Mouse (Mus musculus) limb, embryonic 11.5 days (tissue): ENCODE results near the gene Slc26a11. TPM values are rescaled to one million over a fixed set of nuclear protein-coding genes. Genes with fewer than 3 reads are reported as not detected.
"Not testable (repeated sequence)": the region's sequence is repeated elsewhere in the genome, so short reads cannot be mapped to it uniquely, and the experiment has no call there.

Experiments used
- ATAC-seq: fragments of 200-750 bp; cut with Nextera tagmentation; 2 replicates; pipeline ENCODE4 v1.8.0; 2017; ENCODE audit warnings: low read depth; ENCODE audit not compliant: insufficient number of reproducible peaks, low FRiP score, low TSS enrichment
- DNase-seq: peaks from one replicate; pipeline ENCODE4 v3.0.0-alpha.2; 2015; ENCODE audit warnings: low spot score
- H3K27ac ChIP-seq: fragments of 300-500 bp; sonication (generic); replicated peaks from 2 replicates; pipeline ENCODE4 v1.5.1; 2014; ENCODE audit warnings: low read depth, mild to moderate bottlenecking, low read length
- H3K27me3 ChIP-seq: fragments of 300-500 bp; sonication (generic); 2 replicates; pipeline ENCODE4 v1.6.1; 2014; ENCODE audit warnings: mild to moderate bottlenecking, low read length, mixed read lengths; ENCODE audit not compliant: control insufficient read depth, insufficient read depth
- H3K36me3 ChIP-seq: fragments of 300-500 bp; sonication (generic); 2 replicates; pipeline ENCODE4 v1.6.1; 2014; ENCODE audit warnings: mild to moderate bottlenecking, low read length, moderate library complexity, mixed read lengths; ENCODE audit not compliant: control insufficient read depth, insufficient read depth
- H3K4me1 ChIP-seq: fragments of 300-500 bp; sonication (generic); 2 replicates; pipeline ENCODE4 v1.6.1; 2014; ENCODE audit warnings: low read length, mixed read lengths; ENCODE audit not compliant: control insufficient read depth, insufficient read depth
- H3K4me2 ChIP-seq: fragments of 300-500 bp; sonication (generic); 2 replicates; pipeline ENCODE4 v1.6.1; 2014; ENCODE audit warnings: low read depth, mild to moderate bottlenecking, moderate library complexity; ENCODE audit not compliant: severe bottlenecking
- H3K4me3 ChIP-seq: fragments of 300-500 bp; sonication (generic); 2 replicates; pipeline ENCODE4 v1.5.1; 2014; ENCODE audit warnings: low read depth, low read length
- H3K9ac ChIP-seq: fragments of 300-500 bp; sonication (generic); 2 replicates; pipeline ENCODE4 v1.6.1; 2014; ENCODE audit warnings: mild to moderate bottlenecking, low read length
- H3K9me3 ChIP-seq: fragments of 300-500 bp; sonication (generic); 2 replicates; pipeline ENCODE4 v1.6.1; 2016; ENCODE audit warnings: low read length; ENCODE audit not compliant: control insufficient read depth
- WGBS: fragments of 180-500 bp; shearing (Covaris S2); extraction: QIAGEN DNeasy Blood & Tissue Kit; methylation state at CpG from one replicate; pipeline ENCODE4 v1.1.7; 2014; 5-methylcytosine and 5-hydroxymethylcytosine counted together
- polyA plus RNA-seq: library from polyadenylated mRNA; unstranded; fragments of >200 nt; fragmentation: Nextera tagmentation; extraction: Ambion mirVana; gene quantifications from 2 replicates; pipeline ENCODE4 v1.2.1, GENCODE M21; 2014

Slc26a11 gene
- polyA plus RNA-seq, 1 experiment from 2014 or later: 7.4 TPM

DNA sequence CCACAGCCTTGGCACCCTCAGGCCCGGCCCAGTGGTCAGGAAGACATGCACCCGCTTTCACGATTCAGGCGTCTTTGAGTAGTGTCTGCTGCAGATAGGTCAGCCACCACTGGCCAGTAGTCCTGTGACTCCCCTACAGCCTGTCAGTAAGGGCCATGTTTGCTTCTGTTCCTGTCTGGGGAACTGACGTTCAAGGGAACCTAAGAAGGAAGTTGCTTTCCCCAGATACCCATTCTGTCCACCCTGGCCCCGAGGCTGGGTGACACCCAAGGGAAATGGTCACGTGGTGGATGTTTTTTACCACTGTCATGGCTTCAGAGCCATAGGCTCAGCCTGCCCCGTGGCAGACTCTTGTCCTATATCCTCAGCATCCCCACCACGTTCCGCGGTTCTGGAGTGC is 22.0 kb downstream of the Slc26a11 start:
- no peak for DNase-seq
- Histone ChIP-seq H3K4me3 (no peak overlapping the region), H3K27me3 (no peaks in the 10 kb centered on the region), H3K4me1 (peaks cover 2% of the 10 kb centered on the region; the same call in 1 of the 2 replicates), H3K27ac (no peak overlapping the region), H3K4me2 (no peak overlapping the region), H3K9me3 (no peaks in the 10 kb centered on the region), H3K9ac (no peak overlapping the region), H3K36me3 (0 out of 2 replicates have a peak, but pooled peaks cover 2% of the 10 kb centered on the region)
- ATAC-seq: no peak
- WGBS: 95% methylated on average over 11 of the region's 11 CpGs

DNA sequence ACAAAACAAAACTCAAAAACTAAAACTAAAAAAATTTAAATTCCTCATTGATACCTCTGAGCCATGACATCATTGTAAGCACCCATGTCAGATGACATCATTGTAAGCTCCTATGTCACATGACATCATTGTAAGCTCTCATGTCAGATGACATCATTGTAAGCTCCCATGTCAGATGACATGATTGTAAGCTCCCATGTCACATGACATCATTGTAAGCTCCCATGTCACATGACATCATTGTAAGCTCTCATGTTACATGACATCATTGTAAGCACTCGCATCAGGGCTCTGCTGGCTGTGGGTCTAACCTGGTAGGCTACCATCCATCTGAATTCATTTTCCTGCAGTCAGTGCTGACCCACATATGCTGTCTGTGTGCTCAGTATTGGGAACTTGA is 23.2 kb downstream of the Slc26a11 start:
- no peak overlapping the region for H3K27ac ChIP-seq
- 88% methylated on average over 1 of the region's 1 CpGs for WGBS
- no peak overlapping the region for H3K4me2 ChIP-seq
- 0 out of 2 replicates have a peak, but pooled peaks cover 2% of the 10 kb centered on the region for H3K36me3 ChIP-seq
- no peak overlapping the region for H3K4me3 ChIP-seq
- H3K9ac ChIP-seq: no peak overlapping the region
- ATAC-seq: no peak
- DNase-seq: no peak
- peaks cover 2% of the 10 kb centered on the region; the same call in 1 of the 2 replicates for H3K4me1 ChIP-seq
- H3K27me3 ChIP-seq: no peaks in the 10 kb centered on the region
- H3K9me3 ChIP-seq: no peaks in the 10 kb centered on the region

DNA sequence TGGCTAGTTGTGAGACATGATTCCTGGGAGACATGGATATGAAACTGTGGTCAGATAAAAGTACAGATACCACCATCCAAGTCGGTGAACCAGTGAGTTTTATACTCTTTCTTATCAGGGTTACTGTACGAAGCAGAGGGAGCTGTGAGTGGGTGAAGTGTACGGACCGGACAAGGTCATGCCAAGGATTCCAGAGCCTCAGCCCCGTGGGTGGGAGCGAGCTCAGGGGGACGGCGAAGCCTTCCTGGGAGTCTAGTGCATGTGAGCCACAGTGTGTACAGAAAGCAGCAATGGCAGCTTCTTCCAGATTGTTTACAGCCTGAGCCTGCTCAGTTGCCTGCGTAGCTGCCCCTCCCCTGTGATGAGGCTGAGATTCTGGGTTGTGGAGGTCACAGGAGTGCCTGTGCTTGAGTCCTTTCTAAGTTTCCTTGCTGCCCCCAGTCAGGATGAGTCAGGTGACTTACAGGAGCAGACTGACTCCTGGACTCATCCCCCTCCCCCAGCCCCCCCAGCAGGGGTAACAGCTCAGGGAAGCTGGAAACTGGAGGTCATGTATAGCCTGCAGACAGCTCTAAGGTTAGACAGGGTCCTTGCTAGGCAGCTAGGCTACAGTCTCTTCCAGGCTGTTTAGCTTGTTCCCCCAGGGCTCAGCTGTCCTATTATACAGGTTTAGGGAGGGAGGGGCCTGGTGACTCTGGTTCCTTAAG is 26.4 kb downstream of the Slc26a11 start:
- no peaks in the 10 kb centered on the region for H3K9me3 ChIP-seq
- 0 out of 2 replicates have a peak, but pooled peaks cover 2% of the 10 kb centered on the region for H3K36me3 ChIP-seq
- no peak overlapping the region for H3K4me2 ChIP-seq
- no peak overlapping the region for H3K4me3 ChIP-seq
- no peaks in the 10 kb centered on the region for H3K27me3 ChIP-seq
- ATAC-seq (no peak), DNase-seq (no peak)
- H3K4me1 ChIP-seq: no peaks in the 10 kb centered on the region
- 78% methylated on average over 9 of the region's 9 CpGs for WGBS
- H3K27ac ChIP-seq: no peak overlapping the region
- no peak overlapping the region for H3K9ac ChIP-seq

DNA sequence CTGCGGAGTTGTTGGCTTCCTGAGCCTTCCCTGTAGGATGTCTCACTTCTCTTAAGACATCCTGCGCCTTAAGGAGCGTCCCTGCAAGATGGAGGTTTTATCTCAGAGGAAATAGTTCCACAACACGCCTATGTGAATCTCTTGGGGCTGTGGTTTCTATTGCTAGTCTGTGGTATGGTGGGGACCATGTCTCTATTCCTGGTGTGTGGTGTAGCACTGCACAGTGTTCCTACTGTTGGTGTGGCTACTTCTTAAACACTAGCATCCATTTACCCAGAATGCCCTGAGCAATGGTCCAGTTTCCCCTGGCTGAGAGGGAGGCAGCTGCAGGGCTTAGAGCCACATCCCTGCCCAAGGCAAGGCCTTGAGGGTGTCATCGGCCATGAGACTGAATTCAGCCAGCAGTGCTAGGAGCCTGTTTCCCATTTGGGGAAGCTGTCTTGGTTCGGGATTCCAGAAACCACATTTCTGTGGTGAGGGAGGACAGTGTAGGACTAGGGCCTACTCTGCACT is 27.0 kb downstream of the Slc26a11 start:
- Histone ChIP-seq H3K36me3 (no peaks in the 10 kb centered on the region), H3K4me3 (no peak overlapping the region), H3K27ac (no peak overlapping the region), H3K4me2 (no peak overlapping the region), H3K9me3 (no peaks in the 10 kb centered on the region), H3K4me1 (no peaks in the 10 kb centered on the region), H3K27me3 (no peaks in the 10 kb centered on the region), H3K9ac (no peak overlapping the region)
- DNase-seq (no peak), ATAC-seq (no peak)
- WGBS: 83% methylated on average over 6 of the region's 6 CpGs

DNA sequence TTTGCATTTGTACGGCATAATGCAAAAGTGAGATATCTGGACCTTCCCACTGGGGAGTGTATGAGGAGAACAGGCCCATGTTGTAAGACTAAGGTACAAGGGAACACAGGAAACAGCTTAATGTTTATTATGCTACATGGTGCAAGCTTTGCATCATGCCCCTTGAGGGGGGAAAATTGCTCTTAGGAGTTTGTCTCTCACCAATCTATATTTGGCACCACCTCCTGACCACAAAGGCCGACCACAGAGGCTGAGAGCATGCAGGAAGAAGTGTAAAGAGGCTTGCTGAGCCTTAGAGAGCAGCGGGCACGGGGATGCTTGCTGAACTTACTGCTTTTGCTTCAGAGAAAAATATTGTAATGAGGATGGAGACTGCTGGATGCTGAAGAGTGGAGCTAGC is 29.5 kb downstream of the Slc26a11 start:
- ATAC-seq: no peak
- no peak overlapping the region for H3K4me3 ChIP-seq
- H3K36me3 ChIP-seq: no peaks in the 10 kb centered on the region
- H3K27ac ChIP-seq: no peak overlapping the region
- H3K4me1 ChIP-seq: 0 out of 2 replicates have a peak, but pooled peaks cover 4% of the 10 kb centered on the region
- DNase-seq: no peak
- WGBS: 90% methylated on average over 4 of the region's 4 CpGs
- no peak overlapping the region for H3K4me2 ChIP-seq
- H3K9me3 ChIP-seq: no peaks in the 10 kb centered on the region
- H3K9ac ChIP-seq: no peak overlapping the region
- H3K27me3 ChIP-seq: 0 out of 2 replicates have a peak, but pooled peaks cover 3% of the 10 kb centered on the region

DNA sequence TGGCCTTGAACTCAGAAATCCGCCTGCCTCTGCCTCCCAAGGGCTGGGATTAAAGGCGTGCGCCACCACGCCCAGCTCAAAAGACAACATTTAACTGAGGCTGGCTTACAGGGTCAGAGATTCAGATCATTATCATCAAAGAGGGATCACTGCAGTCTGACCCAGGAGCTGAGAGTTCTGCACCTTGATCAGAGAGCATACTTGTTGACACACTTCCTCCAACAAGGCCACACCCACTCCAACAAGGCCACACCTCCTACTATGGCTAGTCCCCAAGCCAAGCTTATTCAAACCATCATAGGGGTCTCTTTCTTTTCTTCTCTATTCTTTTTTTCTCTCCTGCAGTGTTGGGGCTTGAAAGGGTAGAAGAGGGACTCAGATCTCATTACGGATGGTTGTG is 30.9 kb downstream of the Slc26a11 start:
- Histone ChIP-seq H3K4me2 (no peak overlapping the region), H3K9me3 (no peaks in the 10 kb centered on the region), H3K4me3 (no peak overlapping the region), H3K9ac (no peak overlapping the region), H3K27ac (no peak overlapping the region), H3K36me3 (no peaks in the 10 kb centered on the region), H3K4me1 (0 out of 2 replicates have a peak, but pooled peaks cover 4% of the 10 kb centered on the region), H3K27me3 (peaks cover 7% of the 10 kb centered on the region)
- ATAC-seq: no peak
- 93% methylated on average over 5 of the region's 5 CpGs for WGBS
- DNase-seq: no peak

DNA sequence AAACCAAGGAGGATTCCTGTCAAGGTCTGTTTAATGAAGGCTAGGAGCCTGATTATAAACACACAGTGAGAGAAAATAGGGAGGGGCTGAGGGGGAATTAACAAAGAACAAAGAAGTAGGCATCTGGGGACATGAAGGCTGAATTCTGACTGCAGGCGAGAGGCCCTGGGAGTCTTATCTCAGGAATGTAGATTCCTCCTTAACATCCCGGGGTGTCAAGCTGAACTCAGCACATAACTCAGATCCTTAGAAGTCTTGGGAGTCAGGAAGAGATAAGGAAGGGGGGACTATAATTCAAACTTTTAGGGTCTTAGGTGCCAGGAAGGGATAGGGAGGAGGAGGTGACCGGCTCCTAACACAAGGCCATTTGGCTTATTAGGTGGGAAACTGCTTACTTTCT is 31.9 kb downstream of the Slc26a11 start:
- WGBS: 9% methylated on average over 3 of the region's 3 CpGs
- not testable (repeated sequence) for H3K4me2 ChIP-seq, H3K9ac ChIP-seq, H3K4me1 ChIP-seq, DNase-seq, H3K27ac ChIP-seq, H3K36me3 ChIP-seq, ATAC-seq, H3K4me3 ChIP-seq, H3K9me3 ChIP-seq
- peaks cover 17% of the 10 kb centered on the region for H3K27me3 ChIP-seq

DNA sequence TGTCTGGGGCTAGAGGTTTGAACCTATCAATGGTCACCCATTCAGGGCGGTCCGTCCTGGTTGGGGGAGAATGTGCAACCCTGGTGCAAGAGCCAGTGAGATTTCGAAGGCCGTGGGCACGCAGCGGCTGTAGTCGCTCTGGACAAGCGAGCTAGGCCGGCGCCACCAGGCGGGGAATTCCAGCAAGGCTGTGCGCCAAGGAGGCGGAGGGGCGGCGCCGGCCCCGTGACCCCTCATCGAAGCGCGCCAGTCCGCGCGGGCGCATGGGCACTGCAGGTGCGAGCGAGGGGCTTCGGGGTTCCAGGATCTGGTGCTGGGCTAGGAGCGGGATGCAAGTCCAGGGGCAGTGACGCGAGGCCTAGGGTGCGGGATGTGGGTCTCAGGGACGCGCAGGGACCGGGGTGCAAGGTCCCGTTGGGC is 34.5 kb downstream of the Slc26a11 start:
- Histone ChIP-seq H3K4me1 (peaks cover 11% of the 10 kb centered on the region), H3K36me3 (no peaks in the 10 kb centered on the region), H3K4me2 (peak overlapping the region; percentile 98), H3K9ac (peak overlapping the region; percentile 50), H3K27me3 (peaks cover 26% of the 10 kb centered on the region), H3K27ac (no peak overlapping the region), H3K9me3 (no peaks in the 10 kb centered on the region), H3K4me3 (peak overlapping the region; percentile 64)
- DNase-seq (peak; percentile 82), ATAC-seq (no peak)
- under 1% methylated on average over 35 of the region's 35 CpGs for WGBS
